Mouse (Mus musculus) hindbrain, embryonic 13.5 days (tissue): Measurements from ENCODE around the gene Isg20l2. TPM values are rescaled to one million over a fixed set of nuclear protein-coding genes. Genes with fewer than 3 reads are reported as not detected.

Experiments used
- ATAC-seq: fragments of 200-750 bp; cut with Nextera tagmentation; 2 replicates; pipeline ENCODE4 v1.8.0; 2017; ENCODE audit warnings: moderate TSS enrichment; ENCODE audit not compliant: low FRiP score
- H3K27ac ChIP-seq: fragments of 300-500 bp; sonication (generic); 2 replicates; pipeline ENCODE4 v1.5.1; 2015; ENCODE audit warnings: inconsistent platforms, mild to moderate bottlenecking, moderate library complexity
- H3K27me3 ChIP-seq: fragments of 300-500 bp; sonication (generic); 2 replicates; pipeline ENCODE4 v1.6.1; 2015; ENCODE audit warnings: mild to moderate bottlenecking, inconsistent platforms
- H3K36me3 ChIP-seq: fragments of 300-500 bp; sonication (generic); 2 replicates; pipeline ENCODE4 v1.6.1; 2015; ENCODE audit warnings: mild to moderate bottlenecking, inconsistent platforms
- H3K4me1 ChIP-seq: fragments of 300-500 bp; sonication (generic); replicated peaks from 2 replicates; pipeline ENCODE4 v1.6.1; 2015; ENCODE audit warnings: inconsistent platforms
- H3K4me2 ChIP-seq: fragments of 300-500 bp; sonication (generic); 2 replicates; pipeline ENCODE4 v1.6.1; 2015; ENCODE audit warnings: inconsistent platforms, mild to moderate bottlenecking, moderate library complexity
- H3K4me3 ChIP-seq: fragments of 300-500 bp; sonication (generic); 2 replicates; pipeline ENCODE4 v1.5.1; 2015; ENCODE audit warnings: mild to moderate bottlenecking, inconsistent platforms
- H3K9ac ChIP-seq: fragments of 300-500 bp; sonication (generic); 2 replicates; pipeline ENCODE4 v1.6.1; 2015; ENCODE audit warnings: mild to moderate bottlenecking, inconsistent platforms
- H3K9me3 ChIP-seq: fragments of 300-500 bp; sonication (generic); 2 replicates; pipeline ENCODE4 v1.6.1; 2016; ENCODE audit warnings: inconsistent platforms
- WGBS: fragments of 180-500 bp; shearing (Covaris S2); methylation state at CpG from one replicate; pipeline ENCODE4 v1.1.7; 2015; 5-methylcytosine and 5-hydroxymethylcytosine counted together
- polyA plus RNA-seq: library from polyadenylated mRNA; unstranded; fragments of >200 nt; fragmentation: Nextera tagmentation; extraction: Ambion mirVana; gene quantifications from 2 replicates; pipeline ENCODE4 v1.2.1, GENCODE M21; 2015

Gene Isg20l2
- polyA plus RNA-seq, 1 experiment from 2014 or later: 40.7 TPM

DNA sequence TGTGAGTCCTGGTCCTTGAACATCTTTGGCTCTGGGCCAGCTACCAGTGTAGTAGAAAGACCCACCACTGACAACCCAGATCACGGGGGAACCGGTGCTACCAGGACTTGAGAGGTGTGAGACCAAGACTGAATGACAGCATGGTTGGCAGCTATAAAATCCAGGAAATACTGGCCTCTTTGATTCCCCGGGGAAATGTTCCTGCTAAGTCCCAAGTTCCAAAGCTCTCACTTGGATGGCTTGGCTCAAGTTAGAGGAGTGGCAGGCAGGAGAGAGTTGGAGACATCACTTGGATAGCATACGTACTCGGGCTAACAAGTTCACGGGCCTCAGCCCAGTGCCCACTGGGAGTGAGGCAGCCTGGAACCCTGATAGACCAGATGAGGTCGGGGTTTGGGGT lies 13.5 kb downstream of the Isg20l2 start:
- no peak overlapping the region for H3K4me2 ChIP-seq
- ATAC-seq: no peak
- peaks cover 43% of the 10 kb centered on the region for H3K4me1 ChIP-seq
- WGBS: 83% methylated on average over 7 of the region's 7 CpGs
- no peaks in the 10 kb centered on the region for H3K27me3 ChIP-seq
- no peak overlapping the region for H3K4me3 ChIP-seq
- peaks cover 49% of the 10 kb centered on the region for H3K36me3 ChIP-seq
- H3K27ac ChIP-seq: no peak overlapping the region
- no peaks in the 10 kb centered on the region for H3K9me3 ChIP-seq
- H3K9ac ChIP-seq: no peak overlapping the region

DNA sequence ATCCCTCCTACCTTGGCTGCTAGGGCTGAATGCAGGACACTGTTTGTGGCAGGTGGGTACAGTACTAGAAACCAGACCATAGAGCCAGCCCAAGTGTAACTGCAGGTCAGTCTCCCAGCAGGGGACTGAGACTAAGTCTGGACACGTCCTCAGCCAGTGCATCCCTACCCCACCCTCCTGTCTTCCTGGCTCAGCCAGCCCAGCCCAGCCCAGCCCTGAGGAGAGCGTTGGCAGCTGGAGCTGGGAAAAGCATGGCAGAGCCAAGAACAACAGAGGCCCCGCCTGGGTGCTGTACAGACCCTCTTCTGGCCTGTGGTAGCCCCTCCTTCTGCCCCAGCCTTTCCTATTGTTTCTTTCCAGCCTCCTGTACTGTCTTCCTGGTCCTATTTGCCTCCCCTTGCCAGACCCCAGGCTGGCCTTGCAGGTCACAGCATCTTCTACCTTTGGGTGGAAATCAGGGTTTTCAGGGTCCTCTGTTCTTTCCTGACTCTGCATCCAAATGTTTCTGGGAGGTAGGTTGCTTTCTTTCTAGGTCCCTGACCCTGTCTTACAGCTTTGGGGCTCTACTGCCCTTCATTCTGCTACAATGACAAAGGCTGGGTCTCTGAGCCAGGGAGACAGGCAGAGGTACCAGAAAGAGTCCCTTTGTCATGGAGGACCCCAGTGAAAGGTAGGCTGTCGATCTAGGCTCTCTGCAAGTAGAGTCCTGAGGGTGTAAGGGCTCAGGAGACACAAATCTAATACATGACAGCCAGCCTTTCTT lies 14.9 kb downstream of the Isg20l2 start:
- H3K4me3 ChIP-seq: no peak overlapping the region
- 9% methylated on average over 4 of the region's 4 CpGs for WGBS
- peak overlapping the region; percentile 56 for H3K27ac ChIP-seq
- ATAC-seq: peak; percentile 55
- no peak overlapping the region for H3K4me2 ChIP-seq
- H3K36me3 ChIP-seq: peaks cover 35% of the 10 kb centered on the region
- H3K9me3 ChIP-seq: no peaks in the 10 kb centered on the region
- H3K27me3 ChIP-seq: no peaks in the 10 kb centered on the region
- peak overlapping the region; percentile 53; the same call in 1 of the 2 replicates for H3K9ac ChIP-seq
- H3K4me1 ChIP-seq: peaks cover 58% of the 10 kb centered on the region

DNA sequence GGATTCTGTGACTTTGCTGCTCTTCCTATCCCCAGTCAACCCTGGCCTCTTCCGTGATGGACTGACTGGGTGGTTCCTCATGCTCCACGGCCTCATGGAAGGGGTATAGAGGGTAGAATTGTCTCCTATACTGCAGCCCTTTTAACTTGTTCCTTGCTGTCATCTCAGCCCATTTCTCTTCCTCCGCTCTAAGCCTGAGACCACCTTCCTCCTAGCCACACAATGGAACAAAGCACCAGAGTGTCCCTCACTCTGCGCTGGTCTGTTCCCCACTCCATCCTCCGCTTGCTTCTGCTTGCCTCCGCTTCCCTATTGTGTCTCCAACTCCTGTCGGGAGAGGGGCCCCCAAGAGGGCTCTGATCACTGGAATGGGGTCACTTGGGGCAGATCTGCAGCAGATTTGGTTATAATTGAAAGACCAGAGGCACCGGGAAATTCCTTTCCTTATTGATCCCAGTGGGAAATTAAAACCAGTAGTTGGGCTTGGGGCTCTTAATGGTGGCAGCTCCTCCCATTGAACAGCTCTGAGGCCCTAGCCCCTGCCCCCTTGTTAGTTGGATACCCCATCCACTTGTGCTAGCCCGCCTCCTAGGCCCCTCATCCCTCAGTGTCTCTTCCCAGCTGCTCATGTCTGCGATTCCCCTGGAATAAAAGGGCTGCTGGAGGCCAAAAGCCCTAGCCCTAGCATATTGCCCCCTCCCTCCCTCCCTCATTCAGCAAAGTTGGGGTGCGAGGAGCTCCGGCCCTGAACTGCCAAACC lies 15.8 kb downstream of the Isg20l2 start:
- Histone ChIP-seq H3K27me3 (no peaks in the 10 kb centered on the region), H3K4me2 (no peak overlapping the region), H3K9ac (no peak overlapping the region), H3K4me3 (no peak overlapping the region), H3K27ac (peak overlapping the region; percentile 55), H3K4me1 (peaks cover 64% of the 10 kb centered on the region), H3K36me3 (peaks cover 27% of the 10 kb centered on the region), H3K9me3 (no peaks in the 10 kb centered on the region)
- no peak for ATAC-seq
- WGBS: 8% methylated on average over 12 of the region's 12 CpGs

DNA sequence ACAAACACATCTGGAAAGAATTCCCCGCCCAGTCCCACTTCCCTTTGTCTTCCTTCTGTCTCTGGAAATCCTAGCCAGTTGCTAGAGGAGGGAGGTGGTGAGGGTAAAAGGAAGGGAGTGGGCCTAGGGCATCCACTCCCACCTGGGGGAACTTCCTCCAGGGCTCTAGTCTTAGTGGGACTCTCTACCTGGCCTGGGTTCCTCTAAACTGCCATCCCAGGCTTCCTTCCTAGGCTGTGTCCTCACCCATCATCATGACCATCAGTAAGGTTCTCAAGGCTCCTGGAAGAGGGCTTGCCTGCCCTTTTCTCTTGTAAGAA lies 16.4 kb downstream of the Isg20l2 start:
- Histone ChIP-seq H3K4me2 (no peak overlapping the region), H3K4me3 (no peak overlapping the region), H3K27me3 (no peaks in the 10 kb centered on the region), H3K36me3 (peaks cover 22% of the 10 kb centered on the region), H3K27ac (peak overlapping the region; percentile 55), H3K4me1 (peaks cover 69% of the 10 kb centered on the region), H3K9me3 (no peaks in the 10 kb centered on the region), H3K9ac (peak overlapping the region; percentile 35; the same call in 1 of the 2 replicates)
- WGBS: 36% methylated on average over 1 of the region's 1 CpGs
- ATAC-seq: no peak

GRCm38 (mm10) chr3:87947056-87947810 lies 17.1 kb downstream of the Isg20l2 start:
- H3K4me3 ChIP-seq: peak overlapping the region; percentile 36
- peak overlapping the region; percentile 55; the same call in 1 of the 2 replicates for H3K27ac ChIP-seq
- H3K9ac ChIP-seq: peak overlapping the region; percentile 68
- H3K4me2 ChIP-seq: peak overlapping the region; percentile 59
- peaks cover 76% of the 10 kb centered on the region for H3K4me1 ChIP-seq
- peak; percentile 0; the same call in 1 of the 2 replicates for ATAC-seq
- H3K36me3 ChIP-seq: peaks cover 14% of the 10 kb centered on the region
- H3K9me3 ChIP-seq: no peaks in the 10 kb centered on the region
- no peaks in the 10 kb centered on the region for H3K27me3 ChIP-seq
- WGBS: 5% methylated on average over 26 of the region's 26 CpGs

DNA sequence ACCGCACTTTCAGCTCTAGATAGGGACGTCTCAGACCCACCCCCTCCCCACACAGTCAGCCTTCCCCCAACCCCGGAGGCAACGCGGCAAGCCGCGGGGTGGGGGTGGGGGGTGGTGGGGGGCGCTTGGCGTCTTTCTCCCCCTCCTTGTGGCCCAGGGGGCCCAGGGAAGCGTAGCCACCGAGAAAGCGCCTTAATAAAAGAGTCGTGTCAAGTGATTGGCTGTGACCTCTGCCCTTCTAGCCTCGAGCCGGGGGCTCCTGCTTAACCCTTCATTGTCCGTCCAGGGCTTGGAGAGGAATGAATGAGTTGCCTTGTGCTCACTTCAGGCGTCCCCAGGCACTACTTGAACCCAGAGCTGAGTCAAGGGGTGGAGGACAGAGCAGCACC lies 17.7 kb downstream of the Isg20l2 start:
- Histone ChIP-seq H3K27ac (peak overlapping the region; percentile 23; the same call in 1 of the 2 replicates), H3K27me3 (no peaks in the 10 kb centered on the region), H3K9ac (peak overlapping the region; percentile 68), H3K36me3 (peaks cover 9% of the 10 kb centered on the region; the same call in 1 of the 2 replicates), H3K4me3 (peak overlapping the region; percentile 36), H3K9me3 (no peaks in the 10 kb centered on the region), H3K4me1 (peaks cover 82% of the 10 kb centered on the region), H3K4me2 (peak overlapping the region; percentile 59)
- peak; percentile 9; the same call in 1 of the 2 replicates for ATAC-seq
- WGBS: 0% methylated on average over 16 of the region's 17 CpGs

GRCm38 (mm10) chr3:87948378-87949265 lies 18.5 kb downstream of the Isg20l2 start, which contains the start of gene Crabp2:
Crabp2 (plus strand) TSS chr3:87948666.
- Histone ChIP-seq H3K36me3 (0 out of 2 replicates have a peak, but pooled peaks cover 1% of the 10 kb centered on the region), H3K9me3 (no peaks in the 10 kb centered on the region), H3K4me2 (peak within 1 kb of the TSS; percentile 59), H3K27ac (peak within 1 kb of the TSS; percentile 71), H3K4me3 (peak within 1 kb of the TSS; percentile 36), H3K9ac (peak within 1 kb of the TSS; percentile 68), H3K27me3 (no peaks in the 10 kb centered on the region), H3K4me1 (peaks cover 85% of the 10 kb centered on the region)
- 0 out of 2 replicates have a peak, but pooled peaks have one; percentile 2 for ATAC-seq
- under 1% methylated on average over 35 of the region's 35 CpGs for WGBS

GRCm38 (mm10) chr3:87949266-87949954 lies 19.3 kb downstream of the Isg20l2 start:
- Histone ChIP-seq H3K9ac (peak overlapping the region; percentile 68), H3K4me2 (peak overlapping the region; percentile 59), H3K27me3 (no peaks in the 10 kb centered on the region), H3K36me3 (no peaks in the 10 kb centered on the region), H3K9me3 (no peaks in the 10 kb centered on the region), H3K27ac (peak overlapping the region; percentile 71), H3K4me1 (peaks cover 84% of the 10 kb centered on the region), H3K4me3 (peak overlapping the region; percentile 36)
- no peak for ATAC-seq
- WGBS: 7% methylated on average over 16 of the region's 16 CpGs

GRCm38 (mm10) chr3:87949955-87950515 lies 19.9 kb downstream of the Isg20l2 start:
- peak overlapping the region; percentile 71 for H3K27ac ChIP-seq
- no peaks in the 10 kb centered on the region for H3K9me3 ChIP-seq
- H3K4me1 ChIP-seq: peaks cover 77% of the 10 kb centered on the region
- no peaks in the 10 kb centered on the region for H3K27me3 ChIP-seq
- no peak for ATAC-seq
- H3K4me3 ChIP-seq: peak overlapping the region; percentile 36
- 6% methylated on average over 13 of the region's 13 CpGs for WGBS
- H3K4me2 ChIP-seq: peak overlapping the region; percentile 59
- H3K9ac ChIP-seq: peak overlapping the region; percentile 65
- H3K36me3 ChIP-seq: no peaks in the 10 kb centered on the region

DNA sequence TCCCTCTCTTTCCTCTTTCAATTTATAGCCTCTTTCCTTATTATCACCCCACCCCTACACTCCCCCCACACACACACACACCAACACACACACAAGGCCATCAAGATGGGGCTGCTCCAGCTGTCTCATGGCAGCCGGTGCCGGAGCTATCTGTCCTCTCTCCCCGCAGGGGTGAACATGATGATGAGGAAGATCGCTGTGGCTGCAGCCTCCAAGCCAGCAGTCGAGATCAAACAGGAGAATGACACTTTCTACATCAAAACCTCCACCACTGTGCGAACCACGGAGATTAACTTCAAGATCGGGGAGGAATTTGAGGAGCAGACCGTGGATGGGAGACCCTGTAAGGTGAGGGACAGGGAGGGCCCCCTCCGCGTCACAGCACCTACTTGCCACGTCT lies 21.8 kb downstream of the Isg20l2 start:
- H3K27me3 ChIP-seq: no peaks in the 10 kb centered on the region
- peaks cover 58% of the 10 kb centered on the region for H3K4me1 ChIP-seq
- H3K4me2 ChIP-seq: peak overlapping the region; percentile 49
- WGBS: 12% methylated on average over 12 of the region's 12 CpGs
- H3K27ac ChIP-seq: peak overlapping the region; percentile 72
- H3K9me3 ChIP-seq: no peaks in the 10 kb centered on the region
- peak overlapping the region; percentile 24 for H3K4me3 ChIP-seq
- H3K9ac ChIP-seq: peak overlapping the region; percentile 60
- no peaks in the 10 kb centered on the region for H3K36me3 ChIP-seq
- no peak for ATAC-seq
